Mouse (Mus musculus) E14TG2a.4 (cell line): ENCODE data around the gene Evi2b.

ENCODE experiments used
- H3K27me3 ChIP-seq: 2 replicates; pipeline ENCODE4 v1.6.1; 2014; ENCODE audit warnings: low read length, control low read depth; ENCODE audit not compliant: insufficient read depth
- H3K36me3 ChIP-seq: 2 replicates; pipeline ENCODE4 v1.6.1; 2014; ENCODE audit warnings: low read length, control low read depth; ENCODE audit not compliant: insufficient read depth
- H3K4me1 ChIP-seq: replicated peaks from 2 replicates; pipeline ENCODE4 v1.6.1; 2014; ENCODE audit warnings: low read depth, low read length, control low read depth
- H3K4me3 ChIP-seq: replicated peaks from 2 replicates; pipeline ENCODE4 v1.5.1; 2014; ENCODE audit warnings: mild to moderate bottlenecking, low read length
- H3K9me3 ChIP-seq: 2 replicates; pipeline ENCODE4 v1.6.1; 2014; ENCODE audit warnings: low read length, control low read depth
- CTCF ChIP-seq: conservative IDR thresholded peaks from 2 replicates; pipeline ENCODE4 v1.5.1; 2014; ENCODE audit warnings: low read length
- NANOG ChIP-seq: IDR thresholded peaks from 2 replicates; pipeline ENCODE4 v1.6.1; 2014; ENCODE audit warnings: borderline replicate concordance, low read length, mixed read lengths
- POU5F1 ChIP-seq: IDR thresholded peaks from 2 replicates; pipeline ENCODE4 v1.6.1; 2014; ENCODE audit warnings: low read length, borderline replicate concordance

Gene Evi2b

GRCm38 (mm10) chr11:79483876-79484528 is 39.6 kb downstream of the Evi2b start:
- peaks cover 11% of the 10 kb centered on the region for H3K4me1 ChIP-seq
- TF ChIP-seq POU5F1, result no peak
- no peak for TF ChIP-seq NANOG
- TF ChIP-seq CTCF, result no peak
- H3K9me3 ChIP-seq, result no peaks in the 10 kb centered on the region
- H3K36me3 ChIP-seq, result peaks cover 5% of the 10 kb centered on the region; the same call in 1 of the 2 replicates
- no peak overlapping the region for H3K4me3 ChIP-seq
- no peaks in the 10 kb centered on the region for H3K27me3 ChIP-seq

GRCm38 (mm10) chr11:79483392-79483791 is 40.2 kb downstream of the Evi2b start:
- Histone ChIP-seq H3K4me1 (peaks cover 11% of the 10 kb centered on the region), H3K4me3 (no peak overlapping the region), H3K9me3 (no peaks in the 10 kb centered on the region), H3K36me3 (peaks cover 5% of the 10 kb centered on the region), H3K27me3 (no peaks in the 10 kb centered on the region)
- no peak for TF ChIP-seq CTCF
- TF ChIP-seq POU5F1, result no peak
- no peak for TF ChIP-seq NANOG

- TF ChIP-seq NANOG, result no peak
- no peak for TF ChIP-seq CTCF
- no peak for TF ChIP-seq POU5F1
Observed at GRCm38 (mm10) chr11:79468097-79468496, 55.5 kb downstream of the Evi2b start.

More at GRCm38 (mm10) chr11:79468097-79468496, 55.5 kb downstream of the Evi2b start:
- no peaks in the 10 kb centered on the region for H3K4me1 ChIP-seq
- no peak overlapping the region for H3K4me3 ChIP-seq
- H3K9me3 ChIP-seq, result no peaks in the 10 kb centered on the region
- no peaks in the 10 kb centered on the region for H3K27me3 ChIP-seq
- peaks cover 22% of the 10 kb centered on the region for H3K36me3 ChIP-seq
